Mouse (Mus musculus) lung, adult 2 months (tissue): Measurements from ENCODE around the gene Slc25a12. TPM values are rescaled to one million over a fixed set of nuclear protein-coding genes. Genes with fewer than 3 reads are reported as not detected.

Experiments
- DNase-seq: peaks from one replicate; pipeline ENCODE4 v3.0.0; 2022
- H3K4me1 ChIP-seq: fragments of 200-500 bp; 2 replicates; pipeline ENCODE4 v1.6.1; 2011; ENCODE audit warnings: low read length; ENCODE audit not compliant: control insufficient read depth, insufficient read depth
- H3K4me3 ChIP-seq: fragments of 200-500 bp; replicated peaks from 2 replicates; pipeline ENCODE3; 2011; ENCODE audit warnings: low read depth, mild to moderate bottlenecking, control low read depth, low read length; ENCODE audit errors: extremely low read depth
- CTCF ChIP-seq: fragments of 200-500 bp; IDR thresholded peaks from 2 replicates; pipeline ENCODE4 v1.5.1; 2011; ENCODE audit warnings: mild to moderate bottlenecking, low read length, control low read depth; ENCODE audit not compliant: insufficient read depth
- POLR2A ChIP-seq: fragments of 200-500 bp; IDR thresholded peaks from 2 replicates; pipeline ENCODE4 v1.6.1; 2011; ENCODE audit warnings: low read depth, mild to moderate bottlenecking, control low read depth, low read length, borderline replicate concordance; ENCODE audit errors: extremely low read depth
- WGBS: fragments of 180-500 bp; shearing (Covaris S2); methylation state at CpG from one replicate; pipeline ENCODE4 v1.1.7; 2018; 5-methylcytosine and 5-hydroxymethylcytosine counted together
- polyA plus RNA-seq: library from polyadenylated mRNA; depleted of rRNA; stranded (reverse); fragments of >200 nt; gene quantifications from 2 replicates; pipeline ENCODE4 v1.2.3, GENCODE M21; 2012

The Slc25a12 gene
- polyA plus RNA-seq, 1 experiment: 32.0 TPM

GRCm38 (mm10) chr2:71295844-71296243 is 71.7 kb downstream of the Slc25a12 start:
- H3K4me3 ChIP-seq: no peak overlapping the region
- peaks cover 2% of the 10 kb centered on the region; the same call in 1 of the 2 replicates for H3K4me1 ChIP-seq
- 94% methylated on average over 12 of the region's 12 CpGs for WGBS
- no peak for DNase-seq
- no peak for TF ChIP-seq CTCF
- TF ChIP-seq POLR2A: no peak

- WGBS: 44% methylated on average over 7 of the region's 7 CpGs
- peaks cover 2% of the 10 kb centered on the region; the same call in 1 of the 2 replicates for H3K4me1 ChIP-seq
- DNase-seq: no peak
- no peak for TF ChIP-seq POLR2A
- TF ChIP-seq CTCF: no peak
- no peak overlapping the region for H3K4me3 ChIP-seq
These were observed 73.1 kb downstream of the Slc25a12 start for GRCm38 (mm10) chr2:71294489-71294888.

- TF ChIP-seq CTCF (no peak), POLR2A (no peak)
- H3K4me1 ChIP-seq: peaks cover 2% of the 10 kb centered on the region; the same call in 1 of the 2 replicates
- no peak for DNase-seq
- 84% methylated on average over 3 of the region's 3 CpGs for WGBS
- no peak overlapping the region for H3K4me3 ChIP-seq
These were observed 73.6 kb downstream of the Slc25a12 start for GRCm38 (mm10) chr2:71293983-71294382.

- WGBS: 71% methylated on average over 5 of the region's 5 CpGs
- no peak for DNase-seq
- H3K4me1 ChIP-seq: peaks cover 2% of the 10 kb centered on the region; the same call in 1 of the 2 replicates
- TF ChIP-seq CTCF (no peak), POLR2A (no peak)
- H3K4me3 ChIP-seq: no peak overlapping the region
These were observed 76.0 kb downstream of the Slc25a12 start for GRCm38 (mm10) chr2:71291566-71291965.

- TF ChIP-seq POLR2A (no peak), CTCF (no peak)
- peaks cover 2% of the 10 kb centered on the region; the same call in 1 of the 2 replicates for H3K4me1 ChIP-seq
- no peak for DNase-seq
- no peak overlapping the region for H3K4me3 ChIP-seq
- WGBS: 83% methylated on average over 6 of the region's 6 CpGs
These were observed 77.3 kb downstream of the Slc25a12 start for GRCm38 (mm10) chr2:71290107-71290775.

- H3K4me3 ChIP-seq: no peak overlapping the region
- WGBS: 86% methylated on average over 1 of the region's 1 CpGs
- H3K4me1 ChIP-seq: no peaks in the 10 kb centered on the region
- no peak for TF ChIP-seq POLR2A
- TF ChIP-seq CTCF: no peak
- DNase-seq: no peak
These were observed 85.6 kb downstream of the Slc25a12 start for GRCm38 (mm10) chr2:71281981-71282380.

GRCm38 (mm10) chr2:71278791-71279775 is 88.5 kb downstream of the Slc25a12 start:
- 73% methylated on average over 23 of the region's 23 CpGs for WGBS
- TF ChIP-seq POLR2A (no peak), CTCF (no peak)
- Histone ChIP-seq H3K4me3 (no peak overlapping the region), H3K4me1 (no peaks in the 10 kb centered on the region)
- DNase-seq: no peak

- DNase-seq: no peak
- no peak for TF ChIP-seq POLR2A
- TF ChIP-seq CTCF: no peak
- Histone ChIP-seq H3K4me1 (no peaks in the 10 kb centered on the region), H3K4me3 (no peak overlapping the region)
- WGBS: 86% methylated on average over 7 of the region's 7 CpGs
These were observed 91.8 kb downstream of the Slc25a12 start for GRCm38 (mm10) chr2:71275734-71276133.

- no peaks in the 10 kb centered on the region for H3K4me1 ChIP-seq
- H3K4me3 ChIP-seq: peak overlapping the region; percentile 25
- no peak for DNase-seq
- WGBS: 48% methylated on average over 23 of the region's 23 CpGs
- no peak for TF ChIP-seq POLR2A
These were observed 93.4 kb downstream of the Slc25a12 start for GRCm38 (mm10) chr2:71273955-71274679.
